Mouse (Mus musculus): ENCODE measurements around the gene Gm11172.
A peak's percentile ranks its signal among the peaks of the same experiment; 100 is the strongest.

The Gm11172 gene

GRCm38 (mm10) chr16:10812865-10813371 lies at the start of gene Gm11172:
Gm11172 (plus strand) TSS chr16:10812915.
- DNase-seq (ENCODE audit: low read depth, low spot score): peak; percentile 25

- DNase-seq (ENCODE audit: low read depth, low spot score): no peak
Observed at GRCm38 (mm10) chr16:10763540-10764264, 49.0 kb upstream of the Gm11172 start.

GRCm38 (mm10) chr16:10764323-10764722 lies 48.4 kb upstream of the Gm11172 start:
- DNase-seq (ENCODE audit: low read depth, low spot score): no peak

GRCm38 (mm10) chr16:10767158-10767557 lies 45.6 kb upstream of the Gm11172 start:
- DNase-seq (ENCODE audit: low read depth, low spot score): peak; percentile 84

- peak; percentile 53 for DNase-seq (ENCODE audit: low read depth, low spot score)
Observed at GRCm38 (mm10) chr16:10768821-10769220, 43.9 kb upstream of the Gm11172 start.

GRCm38 (mm10) chr16:10769661-10770060 lies 43.1 kb upstream of the Gm11172 start:
- peak; percentile 83 for DNase-seq (ENCODE audit: low read depth, low spot score)

GRCm38 (mm10) chr16:10770531-10771325 lies 42.0 kb upstream of the Gm11172 start:
- DNase-seq (ENCODE audit: low read depth, low spot score): peak; percentile 59

- peak; percentile 94 for DNase-seq (ENCODE audit: low read depth, low spot score)
Observed at GRCm38 (mm10) chr16:10771769-10772510, 40.8 kb upstream of the Gm11172 start.

GRCm38 (mm10) chr16:10773543-10773942 lies 39.2 kb upstream of the Gm11172 start:
- peak; percentile 18 for DNase-seq (ENCODE audit: low read depth, low spot score)

GRCm38 (mm10) chr16:10774726-10775125 lies 38.0 kb upstream of the Gm11172 start:
- peak; percentile 56 for DNase-seq (ENCODE audit: low read depth, low spot score)

- no peak for DNase-seq (ENCODE audit: low read depth, low spot score)
Observed at GRCm38 (mm10) chr16:10776322-10776721, 36.4 kb upstream of the Gm11172 start.

GRCm38 (mm10) chr16:10777579-10778160 lies 35.0 kb upstream of the Gm11172 start:
- DNase-seq (ENCODE audit: low read depth, low spot score): no peak

- peak; percentile 32 for DNase-seq (ENCODE audit: low read depth, low spot score)
Observed at GRCm38 (mm10) chr16:10780631-10781120, 32.0 kb upstream of the Gm11172 start.

- DNase-seq (ENCODE audit: low read depth, low spot score): peak; percentile 81
Observed at GRCm38 (mm10) chr16:10781862-10782371, 30.8 kb upstream of the Gm11172 start.

GRCm38 (mm10) chr16:10782377-10783151 lies 30.2 kb upstream of the Gm11172 start:
- peak; percentile 44 for DNase-seq (ENCODE audit: low read depth, low spot score)

GRCm38 (mm10) chr16:10783152-10783434 lies 29.6 kb upstream of the Gm11172 start:
- DNase-seq (ENCODE audit: low read depth, low spot score): peak; percentile 68

GRCm38 (mm10) chr16:10783451-10783850 lies 29.3 kb upstream of the Gm11172 start:
- no peak for DNase-seq (ENCODE audit: low read depth, low spot score)

- peak; percentile 77 for DNase-seq (ENCODE audit: low read depth, low spot score)
Observed at GRCm38 (mm10) chr16:10783883-10784792, 28.6 kb upstream of the Gm11172 start.

- peak; percentile 96 for DNase-seq (ENCODE audit: low read depth, low spot score)
Observed at GRCm38 (mm10) chr16:10784793-10785370, 27.8 kb upstream of the Gm11172 start.
